Mouse (Mus musculus): ENCODE data around the gene Bcar1. TPM values are rescaled to one million over a fixed set of nuclear protein-coding genes. Genes with fewer than 3 reads are reported as not detected.

Bcar1 gene
- 0.85 TPM for polyA plus RNA-seq (2014; fragmentation: Illumina TruSeq; extraction: RNeasy Lipid Tissue Mini Kit (QIAGEN cat#74804); ENCODE audit: low read depth, low replicate concordance)

GRCm38 (mm10) chr8:111743792-111744696 lies at the start of gene Bcar1:
Bcar1 (minus strand) TSS chr8:111743809.

GRCm38 (mm10) chr8:111690960-111691445 lies 52.6 kb downstream of the Bcar1 start, which contains the start of gene Ctrb1:
Ctrb1 (minus strand) TSS chr8:111691010.

Other genes with a start within 250 kb of the Bcar1 start
- 9.0 TPM for gene Wdr59, start 221.7 kb downstream of the Bcar1 start, polyA plus RNA-seq (2014; fragmentation: Illumina TruSeq; extraction: RNeasy Lipid Tissue Mini Kit (QIAGEN cat#74804); ENCODE audit: low read depth, low replicate concordance)
- 11.2 TPM for gene Znrf1, start 207.7 kb downstream of the Bcar1 start, polyA plus RNA-seq (2014; fragmentation: Illumina TruSeq; extraction: RNeasy Lipid Tissue Mini Kit (QIAGEN cat#74804); ENCODE audit: low read depth, low replicate concordance)
- 0.82 TPM for gene Ldhd, start 113.4 kb downstream of the Bcar1 start, polyA plus RNA-seq (2014; fragmentation: Illumina TruSeq; extraction: RNeasy Lipid Tissue Mini Kit (QIAGEN cat#74804); ENCODE audit: low read depth, low replicate concordance)
- 6.8 TPM for gene Zfp1, start 100.4 kb downstream of the Bcar1 start, polyA plus RNA-seq (2014; fragmentation: Illumina TruSeq; extraction: RNeasy Lipid Tissue Mini Kit (QIAGEN cat#74804); ENCODE audit: low read depth, low replicate concordance)
- 0.91 TPM for gene Ctrb1, start 52.8 kb downstream of the Bcar1 start, polyA plus RNA-seq (2014; fragmentation: Illumina TruSeq; extraction: RNeasy Lipid Tissue Mini Kit (QIAGEN cat#74804); ENCODE audit: low read depth, low replicate concordance)
- gene Cfdp1, start 110.5 kb upstream of the Bcar1 start, polyA plus RNA-seq (2014; fragmentation: Illumina TruSeq; extraction: RNeasy Lipid Tissue Mini Kit (QIAGEN cat#74804); ENCODE audit: low read depth, low replicate concordance), result 81.6 TPM
- gene Tmem170, start 132.9 kb upstream of the Bcar1 start, polyA plus RNA-seq (2014; fragmentation: Illumina TruSeq; extraction: RNeasy Lipid Tissue Mini Kit (QIAGEN cat#74804); ENCODE audit: low read depth, low replicate concordance), result 33.1 TPM
- 0.25 TPM for gene Chst5, start 166.6 kb upstream of the Bcar1 start, polyA plus RNA-seq (2014; fragmentation: Illumina TruSeq; extraction: RNeasy Lipid Tissue Mini Kit (QIAGEN cat#74804); ENCODE audit: low read depth, low replicate concordance)
- 1.4 TPM for gene Tmem231, start 190.1 kb upstream of the Bcar1 start, polyA plus RNA-seq (2014; fragmentation: Illumina TruSeq; extraction: RNeasy Lipid Tissue Mini Kit (QIAGEN cat#74804); ENCODE audit: low read depth, low replicate concordance)
- 165 TPM for gene Gabarapl2, start 196.9 kb upstream of the Bcar1 start, polyA plus RNA-seq (2014; fragmentation: Illumina TruSeq; extraction: RNeasy Lipid Tissue Mini Kit (QIAGEN cat#74804); ENCODE audit: low read depth, low replicate concordance)
- gene Adat1, start 248.5 kb upstream of the Bcar1 start, polyA plus RNA-seq (2014; fragmentation: Illumina TruSeq; extraction: RNeasy Lipid Tissue Mini Kit (QIAGEN cat#74804); ENCODE audit: low read depth, low replicate concordance), result 2.6 TPM